Comparison of ENCODE assay signal across 8 mouse cellular contexts in genomic region chr12:51784842-51785241, GRCm38 (mm10). TPM values are rescaled to one million over a fixed set of nuclear protein-coding genes. Genes with fewer than 3 reads are reported as not detected.
DNase-seq lines count a peak whose midpoint lies in the region; ATAC-seq lines count a peak whose summit lies in the region.

No protein-coding gene starts in this region.

- H3K27me3 ChIP-seq in heart, embryonic 11.5 days (ENCODE audit: control insufficient read depth, insufficient read depth, low read length), result no peaks in the 10 kb centered on the region

- no peaks in the 10 kb centered on the region for H3K9me3 ChIP-seq in heart, embryonic 11.5 days (replicated peaks; ENCODE audit: control insufficient read depth, low read length)

- no peak overlapping the region for H3K27ac ChIP-seq in heart, embryonic 11.5 days (ENCODE audit: low read depth, low read length)

- DNase-seq in kidney, postnatal 4 days, result peak; percentile 20 to 34
- DNase-seq in kidney, adult 18-20 months, result no peak
- DNase-seq in MEL-GATA-1-ER (ENCODE audit: extremely low read depth, low read depth), result peak; percentile 29
- peak; percentile 7 for DNase-seq in embryo, embryonic 11.5 days (ENCODE audit: low read depth, low spot score)
- peak; percentile 3 for DNase-seq in mesoderm, embryonic 11.5 days (ENCODE audit: low read depth, low spot score)
- no peak for DNase-seq in cerebellum, adult 11 months
- no peak for DNase-seq in cerebellum, postnatal 4 days (ENCODE audit: low spot score in 2 of 2)

- ATAC-seq in heart, embryonic 11.5 days (replicated peaks; ENCODE audit: insufficient number of reproducible peaks, low FRiP score, low TSS enrichment), result no peak

- H3K9ac ChIP-seq in heart, embryonic 11.5 days (ENCODE audit: low read depth, low read length), result no peak overlapping the region

- H3K36me3 ChIP-seq in heart, embryonic 11.5 days (ENCODE audit: control insufficient read depth, insufficient read depth, low read length), result peaks cover 53% of the 10 kb centered on the region

- H3K4me2 ChIP-seq in heart, embryonic 11.5 days, result no peak overlapping the region

- H3K4me1 ChIP-seq in heart, embryonic 11.5 days (ENCODE audit: control insufficient read depth, insufficient read depth, low read length), result no peaks in the 10 kb centered on the region

- 84% methylated on average over 7 of the region's 7 CpGs for WGBS in heart, embryonic 11.5 days (ENCODE audit: insufficient replicate concordance)

- H3K4me3 ChIP-seq in heart, embryonic 11.5 days (ENCODE audit: low read depth, low read length), result no peak overlapping the region

RNA-seq across cellular contexts. Expression of gene Hectd1, which starts 44.5 kb away (rescaled TPM):
- 38.7 and 42.4 TPM in 2 replicates for polyA plus RNA-seq in heart, embryonic 11.5 days (2014; fragmentation: Nextera tagmentation; extraction: Ambion mirVana)

Comparison
In these comparisons a context has a peak if more than half of its experiments do, and no peak if none do; other contexts are left out.
1. DNase-seq: peak in kidney, postnatal 4 days (2 of 2), MEL-GATA-1-ER (single experiment), embryo, embryonic 11.5 days (single experiment) and mesoderm, embryonic 11.5 days (single experiment); none in kidney, adult 18-20 months (single experiment), cerebellum, adult 11 months (single experiment) and cerebellum, postnatal 4 days (0 of 2).